Mouse (Mus musculus) small intestine, adult 2 months (tissue): ENCODE results near the gene Fkbp4.

Experiments used
- CTCF ChIP-seq: fragments of 200-500 bp; IDR thresholded peaks from 2 replicates; pipeline ENCODE4 v1.5.1; 2012; ENCODE audit warnings: low read depth, mild to moderate bottlenecking, control low read depth, inconsistent platforms, low read length, moderate library complexity, mixed read lengths; ENCODE audit not compliant: insufficient replicate concordance, insufficient read length; ENCODE audit errors: extremely low read depth
- POLR2A ChIP-seq: fragments of 200-500 bp; IDR thresholded peaks from 2 replicates; pipeline ENCODE4 v1.6.1; 2012; ENCODE audit warnings: low read depth, mild to moderate bottlenecking, control low read depth, inconsistent platforms, low read length, moderate library complexity

DNA sequence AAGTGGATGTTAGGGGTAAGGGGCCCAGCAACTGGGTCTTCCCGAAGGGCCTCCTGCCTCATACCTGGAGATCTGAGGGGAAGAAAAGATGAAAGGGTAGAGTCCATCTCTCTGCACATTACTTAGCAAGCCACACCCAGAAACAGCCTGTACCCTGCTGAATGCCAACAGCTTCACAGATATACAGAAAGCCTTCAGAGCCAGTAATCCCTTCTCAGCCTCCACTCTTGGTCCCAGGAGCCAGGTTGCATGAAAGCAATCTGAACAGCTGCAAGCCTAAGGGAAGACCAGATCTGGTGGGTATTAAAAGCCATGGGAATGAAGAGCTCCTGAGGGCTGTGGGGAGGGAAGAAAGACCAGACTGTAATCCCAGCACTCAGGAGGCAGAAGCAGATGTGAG is 49.3 kb downstream of the Fkbp4 start:
- TF ChIP-seq CTCF (no peak), POLR2A (no peak)
